Mouse (Mus musculus) kidney, postnatal 14 days (tissue): ENCODE measurements around the gene Gm20662.

Experiments
- DNase-seq: peaks from one replicate; pipeline ENCODE4 v3.0.0; 2022; ENCODE audit warnings: mixed read lengths

Gm20662 gene

DNA sequence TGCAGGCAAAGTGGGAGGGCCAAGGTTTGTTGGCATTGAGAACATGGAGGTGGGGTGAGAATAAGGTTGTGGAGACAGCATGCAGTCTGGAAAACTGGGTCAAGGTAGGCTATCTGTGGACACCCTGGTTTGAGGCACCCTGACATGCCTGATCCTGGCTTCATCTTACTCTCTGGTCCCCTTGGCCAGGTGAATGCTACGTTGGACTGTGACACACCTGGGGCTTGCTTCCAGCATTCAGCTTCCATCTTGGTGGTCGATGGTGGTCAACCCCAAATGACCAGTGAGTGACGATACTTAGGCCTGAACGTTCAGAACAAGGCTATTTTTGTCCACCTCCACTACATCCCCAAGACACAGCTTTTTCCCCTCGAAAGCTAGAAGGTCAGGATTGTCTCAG is at the start of gene Gm20662:
Gene Gm20662 (plus strand): TSS at position 301 of the 400 bp plus-strand sequence.
- DNase-seq = no peak

DNA sequence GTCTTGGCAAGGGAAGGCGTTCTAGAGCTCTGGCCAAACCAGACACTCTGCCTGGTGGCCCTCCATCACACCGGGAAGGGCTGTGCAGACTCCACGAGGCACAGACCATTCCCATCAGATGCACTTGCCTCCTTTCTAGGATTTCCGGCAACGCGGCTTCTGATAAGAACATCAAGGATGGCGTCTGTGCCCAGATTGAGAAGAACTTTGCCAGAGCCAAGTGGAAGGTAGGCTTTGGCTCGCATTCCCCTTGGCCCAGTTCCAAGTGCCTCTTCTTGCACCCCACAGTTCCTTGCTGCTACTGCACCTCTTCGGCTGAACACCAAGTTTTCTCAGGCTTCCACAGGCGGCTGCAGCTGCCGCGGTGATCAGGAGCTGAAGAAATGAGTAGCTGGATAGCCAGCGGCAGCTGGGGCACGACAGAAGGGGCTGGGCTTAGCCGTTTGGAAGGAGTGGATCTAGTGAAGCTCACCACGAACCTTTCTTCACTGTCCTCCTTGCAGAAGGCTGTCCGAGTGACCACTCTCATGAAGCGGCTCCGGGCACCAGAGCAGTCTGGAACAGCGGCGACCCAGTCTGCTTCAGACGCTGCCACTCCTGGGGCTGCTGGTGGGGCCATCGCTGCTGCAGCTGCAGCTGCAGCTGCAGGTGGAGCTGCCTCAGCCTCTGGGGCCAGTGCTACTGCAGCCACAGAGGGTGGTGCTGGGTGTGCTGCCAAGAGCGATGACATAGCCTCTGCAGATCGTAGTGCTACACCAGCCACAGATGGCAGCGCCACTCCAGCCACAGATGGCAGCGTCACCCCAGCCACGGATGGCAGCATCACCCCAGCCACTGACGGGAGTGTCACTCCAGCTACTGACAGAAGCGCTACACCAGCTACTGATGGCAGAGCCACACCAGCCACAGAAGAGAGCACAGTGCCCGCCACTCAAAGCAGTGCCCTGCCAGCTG is 48.6 kb upstream of the Gm20662 start:
- no peak for DNase-seq

- DNase-seq = no peak
These were observed 46.8 kb upstream of the Gm20662 start for GRCm38 (mm10) chr9:107949184-107949921.

- no peak for DNase-seq
These were observed 46.3 kb upstream of the Gm20662 start, which contains the start of gene Traip for GRCm38 (mm10) chr9:107949922-107950235. Gene Traip (plus strand): TSS chr9:107950136.

DNA sequence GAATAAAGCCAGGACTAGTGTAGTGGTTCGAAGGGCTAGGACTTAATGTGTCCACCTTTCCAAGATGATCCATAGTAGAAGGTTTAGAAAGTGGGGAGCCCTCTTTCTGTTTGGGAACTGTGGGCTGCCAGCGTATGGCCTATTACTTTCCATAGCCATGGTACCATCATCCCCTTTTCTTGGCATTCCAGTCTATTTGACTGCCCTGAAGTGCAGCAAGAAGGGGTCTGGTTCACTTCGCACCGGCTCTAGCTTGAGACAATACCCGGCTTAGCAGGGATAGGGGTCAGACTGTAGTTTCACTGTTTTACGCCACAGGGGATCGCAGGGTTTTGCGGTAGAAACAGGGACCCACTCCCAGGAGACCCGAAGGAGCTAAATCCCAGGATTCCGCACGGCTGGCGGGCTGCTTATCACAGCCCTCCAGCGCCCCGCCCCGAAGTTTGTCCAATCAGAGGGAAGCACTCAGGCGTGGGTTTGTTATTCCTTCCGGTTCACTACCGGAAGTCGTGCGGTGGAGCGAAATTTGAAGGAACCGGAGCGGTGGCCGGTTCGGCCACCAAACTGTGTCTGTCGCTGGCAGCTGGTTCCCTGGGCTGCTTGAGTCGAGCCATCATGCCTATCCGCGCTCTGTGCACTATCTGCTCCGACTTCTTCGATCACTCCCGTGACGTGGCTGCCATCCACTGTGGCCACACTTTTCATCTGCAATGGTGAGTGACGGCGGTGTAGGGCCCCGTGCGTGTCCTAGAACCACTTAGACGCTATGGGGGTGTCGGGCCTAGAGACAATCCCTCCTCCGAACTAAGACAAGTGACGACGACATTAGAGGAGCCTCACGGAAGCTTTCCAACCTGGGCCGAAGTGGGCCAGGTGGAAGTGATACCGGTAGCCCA is 45.4 kb upstream of the Gm20662 start:
- DNase-seq = peak; percentile 94

DNA sequence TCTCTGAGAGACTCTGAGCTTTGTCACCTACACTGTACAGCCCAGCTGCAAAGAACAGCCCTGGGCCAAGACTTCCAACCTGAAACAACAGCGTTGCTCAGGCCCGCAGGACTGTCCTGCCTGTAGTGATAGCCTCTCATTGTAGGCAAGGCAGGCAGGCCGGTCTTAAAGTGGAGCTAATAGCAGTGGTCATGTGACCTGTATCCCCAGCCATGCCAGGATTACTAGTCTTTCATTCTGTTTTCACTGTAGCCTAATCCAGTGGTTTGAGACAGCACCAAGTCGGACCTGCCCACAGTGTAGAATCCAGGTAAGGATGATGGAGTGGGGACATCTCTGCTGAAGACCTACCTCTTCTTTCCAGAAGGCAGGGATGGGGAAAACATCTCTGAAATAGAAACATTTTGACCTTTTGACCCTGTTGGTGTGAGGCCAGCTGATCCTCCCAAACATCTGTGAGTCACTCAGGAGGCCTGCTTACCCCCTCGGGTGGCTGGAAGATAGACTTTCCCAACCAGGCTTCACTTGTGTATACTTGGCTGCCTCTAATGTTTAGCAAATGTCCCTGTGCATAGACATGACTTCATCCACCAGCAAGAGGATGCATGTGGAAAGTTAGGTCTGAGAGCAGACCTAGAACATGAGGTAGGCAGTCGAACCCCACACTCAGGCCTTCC is 40.4 kb upstream of the Gm20662 start:
- no peak for DNase-seq

DNA sequence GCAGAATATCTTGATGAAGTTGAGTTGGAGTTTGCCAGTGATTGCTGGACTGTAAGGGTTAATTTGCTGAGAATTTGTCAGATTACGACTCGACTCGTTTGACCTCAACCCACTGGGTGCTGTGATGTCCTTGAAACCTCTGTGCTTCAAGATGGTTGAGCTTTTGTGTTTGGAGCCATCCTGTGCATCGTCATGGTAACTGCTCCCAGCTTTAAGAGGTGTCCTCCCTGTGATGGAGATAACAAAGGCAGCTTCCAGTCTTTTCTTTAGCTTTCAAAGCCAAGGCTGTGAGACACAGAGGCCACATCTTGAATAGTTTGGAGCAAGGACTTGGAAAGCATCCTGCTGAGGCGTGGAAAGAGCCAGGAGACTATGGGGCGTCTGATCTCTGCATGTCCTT is 39.0 kb upstream of the Gm20662 start:
- no peak for DNase-seq

DNA sequence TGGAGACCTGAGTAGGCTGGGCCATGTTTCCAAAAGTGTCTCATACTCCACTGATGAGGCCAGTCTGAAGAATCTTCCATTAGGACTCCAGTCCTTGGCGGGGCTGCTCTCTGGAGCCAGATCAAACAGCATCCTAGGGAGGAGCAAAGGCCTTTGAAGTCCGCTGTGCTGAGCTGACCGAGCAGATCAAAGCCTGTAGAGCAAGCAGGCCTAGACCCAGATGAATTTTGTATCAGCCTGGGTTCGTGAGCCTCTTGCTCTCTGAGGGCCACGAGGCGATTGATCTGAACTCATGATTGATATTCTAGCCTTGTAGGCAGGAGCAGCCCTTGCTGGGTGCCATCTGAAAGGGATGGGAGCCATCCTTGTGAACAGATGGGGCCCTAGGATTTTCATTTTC is 36.3 kb upstream of the Gm20662 start:
- DNase-seq = no peak

DNA sequence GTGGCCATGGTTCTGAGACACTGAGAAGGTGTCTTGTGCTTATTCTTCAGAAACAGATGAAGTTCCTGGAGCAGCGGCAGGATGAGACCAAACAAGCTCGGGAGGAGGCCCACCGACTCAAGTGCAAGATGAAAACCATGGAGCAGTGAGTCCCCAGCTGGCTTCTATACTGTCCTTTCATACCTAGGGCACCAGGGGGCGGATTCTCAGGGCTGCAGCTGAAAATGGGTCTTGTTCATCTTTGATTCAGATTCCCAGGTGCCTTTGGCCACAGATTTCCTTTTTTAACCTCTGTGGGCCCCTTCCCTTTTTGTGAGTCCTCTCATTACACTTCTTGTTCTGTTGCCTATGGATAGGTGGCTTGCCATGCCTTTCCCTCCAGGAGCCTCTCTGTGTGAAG is 35.2 kb upstream of the Gm20662 start:
- no peak for DNase-seq

- no peak for DNase-seq
These were observed 34.8 kb upstream of the Gm20662 start for GRCm38 (mm10) chr9:107961351-107961762.

DNA sequence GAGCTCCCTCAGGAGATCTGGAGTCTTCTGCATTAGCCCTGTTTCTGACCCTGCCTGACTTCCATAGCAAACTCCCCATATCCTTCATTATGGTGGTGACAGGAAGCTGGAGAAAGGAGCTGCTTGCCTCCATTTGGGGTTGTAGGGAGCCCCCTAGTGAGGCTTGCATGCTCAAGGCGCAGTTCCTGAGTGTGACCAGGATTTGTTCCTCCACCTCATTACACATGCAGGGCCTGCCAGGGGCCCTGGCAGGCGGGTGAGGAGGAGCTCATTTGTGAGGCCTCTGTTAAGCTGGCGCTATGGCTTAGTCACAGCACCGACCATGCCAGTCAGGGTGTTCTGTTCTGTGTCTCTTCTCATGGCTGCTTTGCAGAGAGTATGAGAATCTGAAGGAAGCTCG is 34.3 kb upstream of the Gm20662 start:
- DNase-seq = peak; percentile 35

GRCm38 (mm10) chr9:107962916-107963315 is 33.2 kb upstream of the Gm20662 start:
- no peak for DNase-seq

- peak; percentile 91 for DNase-seq
These were observed 32.4 kb upstream of the Gm20662 start for GRCm38 (mm10) chr9:107963700-107964099.

GRCm38 (mm10) chr9:107964681-107965080 is 31.5 kb upstream of the Gm20662 start:
- DNase-seq = no peak

DNA sequence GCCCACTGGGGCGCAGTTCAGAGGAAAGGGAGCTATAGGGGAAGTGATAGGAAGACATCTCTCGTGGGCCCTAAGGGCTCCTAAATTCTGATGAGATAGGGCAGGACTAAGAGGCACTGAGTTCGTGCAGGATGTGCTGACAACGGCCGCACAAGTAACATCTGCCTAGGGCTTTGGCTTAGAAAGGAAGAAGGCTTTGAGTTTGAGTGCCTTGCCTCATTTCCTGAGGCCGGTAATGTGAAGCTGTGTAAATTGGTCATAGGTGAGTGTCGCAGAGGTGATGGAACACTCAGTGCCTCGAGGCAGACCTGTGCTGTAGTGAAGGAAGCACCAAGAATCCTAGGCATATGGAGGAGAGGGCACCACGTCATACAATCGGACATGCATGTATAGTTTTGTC is 29.5 kb upstream of the Gm20662 start:
- no peak for DNase-seq

DNA sequence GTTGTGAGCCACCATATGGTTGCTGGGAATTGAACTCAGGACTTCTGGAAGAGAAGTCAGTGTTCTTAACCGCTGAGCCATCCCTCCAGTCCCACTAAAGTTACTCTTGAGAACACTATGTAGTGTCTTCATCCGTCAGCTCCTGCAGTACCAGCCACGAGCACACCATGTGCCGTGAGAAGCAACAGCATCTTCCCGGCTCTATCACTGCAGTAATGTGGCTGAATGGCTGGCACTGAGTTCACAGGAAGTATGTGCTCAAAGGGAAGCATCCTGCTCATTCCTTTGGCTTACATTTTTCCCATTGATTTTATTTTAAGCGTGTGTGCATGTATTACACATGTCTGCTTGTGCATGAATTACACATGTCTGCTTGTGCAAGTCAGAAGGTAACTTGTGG is 28.7 kb upstream of the Gm20662 start:
- DNase-seq = peak; percentile 23

- no peak for DNase-seq
These were observed 27.6 kb upstream of the Gm20662 start for GRCm38 (mm10) chr9:107968531-107968930.

DNA sequence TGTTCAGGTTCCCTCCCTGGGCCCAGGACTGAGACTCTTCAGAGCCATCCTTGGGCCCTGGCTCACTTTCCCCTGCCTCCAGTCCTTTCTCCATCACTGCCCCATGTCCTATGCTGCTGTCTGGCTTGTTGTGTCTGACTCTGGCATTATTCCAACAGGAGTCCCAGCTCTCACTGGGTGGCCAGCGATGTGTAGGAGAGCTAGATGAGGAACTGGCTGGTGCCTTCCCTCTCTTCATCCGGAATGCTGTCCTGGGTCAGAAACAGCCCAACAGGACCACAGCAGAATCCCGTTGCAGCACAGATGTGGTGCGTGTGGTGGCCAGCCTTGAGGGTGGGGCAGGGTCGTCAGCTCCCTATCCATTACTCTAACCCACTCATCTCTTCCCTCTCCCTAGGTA is 25.8 kb upstream of the Gm20662 start:
- DNase-seq = no peak

DNA sequence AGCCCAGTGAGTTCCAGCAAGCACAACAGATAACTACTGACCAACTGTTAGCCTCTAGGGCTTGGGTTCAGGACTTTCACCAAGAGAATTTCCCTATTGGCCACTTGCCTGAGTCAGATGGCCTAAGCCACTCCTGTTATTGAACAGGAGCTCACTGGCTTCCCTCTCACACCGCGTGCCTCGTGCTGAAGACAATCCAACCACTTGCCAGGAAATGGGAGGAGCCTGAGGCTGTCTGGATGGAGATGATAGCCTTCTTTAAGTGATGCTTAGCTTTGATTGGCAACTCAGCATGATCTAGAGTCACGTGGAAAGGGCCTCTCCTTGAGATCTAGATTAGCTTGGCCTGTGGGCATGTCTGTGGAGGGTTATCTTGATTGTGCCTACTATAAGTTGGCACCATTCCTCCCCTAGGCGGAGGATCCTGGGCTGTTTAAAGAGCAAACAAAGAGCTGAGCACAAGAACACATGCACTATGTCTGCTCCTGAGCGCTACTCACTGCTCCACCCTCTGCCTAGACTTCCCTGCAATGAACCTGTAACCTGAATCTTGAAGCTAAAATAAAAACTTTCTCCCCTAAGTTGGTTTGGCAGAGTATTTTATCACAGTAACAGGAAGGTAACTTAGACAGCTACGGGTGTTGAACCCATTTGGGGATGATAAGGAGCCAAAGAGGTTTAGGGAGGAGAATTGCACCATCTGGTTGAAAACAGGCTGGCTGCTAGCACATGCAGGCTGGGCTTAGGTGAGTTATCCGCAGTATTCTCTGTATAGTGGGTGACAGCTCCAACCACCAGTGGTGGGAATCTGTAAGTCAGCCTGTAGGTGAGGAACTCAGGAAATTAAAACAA is 24.2 kb upstream of the Gm20662 start:
- DNase-seq = no peak

GRCm38 (mm10) chr9:107974491-107975171 is 21.5 kb upstream of the Gm20662 start:
- DNase-seq = no peak
